Mouse (Mus musculus) retina, embryonic 14.5 days (tissue): ENCODE results near the gene Kif13a.

Experiments
- DNase-seq: peaks from one replicate; pipeline ENCODE4 v3.0.0-alpha.2; 2015; ENCODE audit warnings: low spot score

The Kif13a gene

DNA sequence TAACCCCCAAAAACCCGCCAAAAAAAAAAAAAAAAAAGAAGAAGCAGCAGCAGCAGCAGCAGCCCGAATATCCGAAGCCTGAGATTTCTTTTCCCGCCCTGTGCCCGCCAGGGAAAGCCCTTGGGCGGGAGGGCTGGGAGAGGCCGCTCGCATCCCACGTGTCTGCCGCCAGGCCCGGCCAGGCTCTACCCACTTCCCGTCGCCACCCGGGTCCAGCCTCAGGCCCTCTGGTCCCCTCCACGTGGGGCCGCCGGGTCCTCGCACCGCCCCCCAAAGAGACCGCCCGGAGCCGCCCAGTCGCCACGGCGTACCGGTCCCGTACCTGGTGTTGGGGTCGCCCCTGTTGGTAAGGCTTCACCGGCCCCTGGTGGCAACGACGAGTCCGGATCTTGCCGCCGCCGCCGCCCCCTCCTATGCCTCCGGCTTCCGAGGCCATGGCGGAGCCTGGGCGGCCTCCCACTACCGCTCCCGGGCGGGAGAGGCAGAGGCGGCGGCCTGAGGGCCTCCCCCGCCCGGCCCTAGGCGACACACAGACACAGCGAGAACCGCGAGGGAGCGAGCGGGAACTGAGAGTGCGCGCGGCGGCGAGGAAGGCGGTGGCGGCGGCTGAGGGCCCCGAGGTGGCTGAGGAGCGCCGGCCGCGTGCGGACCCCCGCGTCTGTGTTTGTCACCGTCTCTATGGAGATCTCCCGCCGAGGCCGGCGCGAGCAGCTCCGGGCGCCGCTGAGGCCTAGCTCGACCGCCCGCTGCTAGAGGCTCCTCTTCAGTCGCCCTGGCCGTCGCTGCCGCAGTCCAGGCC lies 202.4 kb downstream of the Kif13a start:
- peak; percentile 68 for DNase-seq

DNA sequence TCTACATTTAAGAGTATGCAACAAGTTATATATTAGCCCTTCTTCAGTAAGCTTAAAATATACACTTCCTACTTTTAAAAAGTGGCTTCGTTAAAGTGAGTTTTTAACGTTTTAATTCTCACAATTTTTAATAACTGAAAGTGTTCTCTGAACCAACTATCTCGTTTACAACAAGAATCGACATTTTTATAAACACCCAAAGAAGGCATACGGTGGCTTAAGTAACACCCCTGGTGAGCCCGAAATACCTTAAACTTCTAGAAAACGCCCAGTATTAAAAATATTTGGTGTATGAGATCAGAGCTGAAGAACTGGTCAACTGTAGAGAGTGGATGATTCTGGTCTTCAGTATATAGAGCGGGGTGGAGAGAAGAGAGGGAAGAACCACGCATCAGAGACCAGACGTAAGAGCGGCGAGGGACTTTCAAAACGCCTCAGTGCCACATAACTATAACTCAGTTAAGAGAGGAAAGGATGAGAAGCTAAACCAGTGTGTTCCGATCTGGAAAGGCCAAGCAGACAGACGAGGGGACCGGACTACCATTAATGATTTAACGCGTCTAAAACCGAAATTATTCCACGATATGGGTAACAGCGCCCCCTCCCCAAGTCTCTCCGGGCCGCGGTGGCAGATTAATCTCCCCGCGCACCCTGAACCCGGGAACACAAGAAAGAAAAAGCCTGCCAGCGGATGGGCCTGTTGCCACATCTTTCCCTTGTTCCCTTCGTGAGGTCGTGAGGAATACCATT lies 203.2 kb downstream of the Kif13a start:
- no peak for DNase-seq

- peak; percentile 19 for DNase-seq
Measured at GRCm38 (mm10) chr13:46725227-46725626, 204.4 kb downstream of the Kif13a start.

DNA sequence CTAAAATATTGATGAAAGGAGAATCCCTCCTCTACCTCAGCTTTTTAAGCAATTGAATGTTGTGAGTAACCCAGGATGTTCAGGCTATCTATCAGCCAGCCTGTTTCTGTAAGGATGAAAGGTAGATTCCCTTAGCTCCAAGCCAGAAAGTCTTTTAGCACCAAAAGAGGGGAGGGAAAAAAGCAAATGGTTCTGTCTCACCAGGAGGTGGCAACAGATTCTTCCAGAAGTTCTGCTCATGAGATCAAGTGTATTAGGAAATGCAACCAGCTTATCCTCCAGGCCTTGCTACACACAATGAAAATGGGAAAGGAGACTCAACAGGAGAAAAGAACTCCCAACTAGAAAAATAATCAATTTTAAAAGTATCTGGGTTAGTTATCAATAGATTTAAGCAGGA lies 205.3 kb downstream of the Kif13a start:
- DNase-seq, result peak; percentile 11

DNA sequence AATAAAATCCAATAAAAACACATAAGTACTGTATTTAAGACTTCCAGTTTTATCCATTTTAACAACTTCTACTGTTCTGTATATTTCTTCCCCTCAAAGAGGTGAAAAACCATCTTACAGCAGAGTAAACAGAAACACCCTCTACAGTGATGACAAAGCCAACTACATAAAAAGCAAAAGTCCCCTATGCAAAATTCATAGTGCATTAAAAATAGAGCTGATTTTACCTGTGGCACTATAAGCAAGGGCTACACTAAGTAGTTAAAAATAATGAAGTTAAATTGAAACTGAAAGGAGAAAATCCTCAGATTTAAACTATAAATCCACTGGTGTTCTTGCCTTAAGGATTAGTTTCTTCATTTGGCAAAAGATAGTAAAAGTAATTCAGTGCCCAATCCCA lies 208.7 kb downstream of the Kif13a start:
- no peak for DNase-seq

DNA sequence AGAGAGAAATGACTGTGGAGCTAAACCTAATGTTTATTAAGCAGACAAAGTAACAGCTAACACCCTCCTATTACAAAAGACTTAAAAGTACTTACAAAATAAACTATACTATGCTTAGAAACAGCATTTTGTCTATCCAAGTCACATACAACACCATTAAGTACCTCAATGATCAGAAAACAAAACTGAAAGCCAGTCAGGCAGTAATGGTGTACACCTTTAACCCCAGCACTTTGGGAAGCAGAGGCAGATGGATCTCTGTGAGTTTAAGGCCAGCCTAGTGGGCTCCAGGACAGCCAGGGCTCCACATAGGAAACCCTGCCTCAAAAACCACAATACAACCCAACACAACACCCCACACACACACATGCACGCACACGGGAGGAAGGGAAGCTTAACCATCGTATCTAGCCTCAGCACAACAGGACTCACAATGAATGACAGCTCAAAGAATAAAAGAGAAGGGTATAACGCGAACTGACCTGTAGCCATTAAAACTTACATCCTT lies 210.7 kb downstream of the Kif13a start:
- no peak for DNase-seq

DNA sequence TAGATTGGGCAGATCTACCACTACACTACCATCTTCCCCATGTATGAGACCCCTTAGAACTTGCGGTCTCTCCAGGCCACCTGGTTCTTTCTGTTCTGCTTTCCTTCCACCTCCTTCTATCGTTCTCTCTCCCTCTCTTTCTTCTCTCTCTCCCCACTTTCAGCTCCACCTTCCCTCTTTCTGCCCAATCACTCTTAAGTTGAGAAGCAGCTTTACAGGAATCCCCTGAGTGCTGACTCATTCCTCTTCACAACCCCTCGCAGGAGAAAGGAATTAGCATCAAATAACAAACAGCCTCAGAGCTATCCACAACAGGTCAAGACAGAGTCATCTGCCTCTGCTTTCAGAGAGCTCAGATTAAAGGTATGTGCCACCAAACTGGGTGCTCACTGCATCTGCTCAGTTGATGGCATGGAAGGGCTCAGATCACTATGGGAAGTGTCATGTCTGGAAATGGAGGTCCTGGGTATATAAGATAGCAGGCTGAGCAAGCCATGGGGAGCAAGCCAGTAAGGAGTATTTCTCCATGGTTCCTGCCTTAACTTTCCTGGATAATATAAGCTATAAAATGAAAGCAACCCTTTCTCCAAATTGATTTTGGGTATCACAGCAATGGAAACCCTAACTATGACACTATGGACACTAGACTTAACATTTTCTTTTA lies 213.6 kb downstream of the Kif13a start:
- no peak for DNase-seq

DNA sequence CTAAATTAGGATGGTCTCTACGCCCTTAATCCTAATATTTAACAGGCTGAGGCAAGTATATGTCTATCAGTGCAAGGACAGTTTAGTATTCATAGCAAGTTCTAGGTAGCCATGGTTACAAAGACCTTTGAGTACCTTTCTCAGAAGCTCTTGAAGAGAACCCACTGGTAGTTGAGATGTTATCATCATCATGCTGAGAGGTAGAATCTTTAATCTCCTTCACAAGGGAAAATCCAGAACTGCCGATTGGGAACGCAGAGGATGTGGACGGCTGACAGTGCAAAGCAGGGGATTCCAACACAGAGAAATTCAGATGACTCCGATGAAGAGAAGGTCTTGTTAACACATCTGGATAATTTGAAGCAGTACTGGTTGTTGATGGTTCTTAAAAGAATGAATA lies 216.2 kb downstream of the Kif13a start:
- no peak for DNase-seq

GRCm38 (mm10) chr13:46703138-46703537 lies 226.5 kb downstream of the Kif13a start:
- no peak for DNase-seq

- DNase-seq, result no peak
Measured at GRCm38 (mm10) chr13:46701486-46701885, 228.2 kb downstream of the Kif13a start.

DNA sequence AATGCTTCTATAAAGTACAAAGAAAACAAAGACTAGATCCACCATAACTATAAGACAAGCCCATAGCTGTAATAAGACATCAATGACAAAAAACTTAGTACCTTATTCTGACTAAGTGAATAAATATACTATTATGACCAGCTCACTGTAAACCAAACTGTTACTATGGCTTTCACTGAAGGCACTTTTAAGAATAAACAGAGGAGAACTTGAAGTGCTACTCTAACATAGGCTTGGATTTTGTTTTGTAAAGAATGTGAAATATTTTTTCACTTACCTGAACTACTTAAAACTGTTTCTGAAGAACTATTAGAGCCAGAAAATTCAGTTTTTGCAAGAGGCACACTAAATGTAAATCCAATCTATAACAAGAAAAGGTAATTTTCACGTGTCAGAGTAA lies 230.3 kb downstream of the Kif13a start:
- DNase-seq, result no peak
